Mouse (Mus musculus): ENCODE measurements around the gene Msmo1. TPM values are rescaled to one million over a fixed set of nuclear protein-coding genes. Genes with fewer than 3 reads are reported as not detected.

The Msmo1 gene
- total and polyA plus RNA-seq, 2 experiments = 87.0 to 352 TPM

GRCm38 (mm10) chr8:64711544-64711943, 22.0 kb downstream of the Msmo1 start:
- 28% methylated on average over 1 of the region's 1 CpGs for WGBS
- no peaks in the 10 kb centered on the region for H3K79me2 ChIP-seq (ENCODE audit: control insufficient read depth, insufficient read depth, low read length)
- H3K4me1 ChIP-seq (ENCODE audit: control insufficient read depth, insufficient read depth, low read length) = peaks cover 4% of the 10 kb centered on the region
- no peak for TF ChIP-seq CTCF (IDR thresholded peaks at IDR 0.05; ENCODE audit: low read depth, low read length)
- no peak overlapping the region for H3K9ac ChIP-seq (ENCODE audit: low read depth, low read length)
- no peak for DNase-seq (ENCODE audit: extremely low read depth, low read depth, low spot score)
- H3K36me3 ChIP-seq (ENCODE audit: control insufficient read depth, insufficient read depth, low read length) = no peaks in the 10 kb centered on the region; the same call in 1 of the 2 replicates
- no peaks in the 10 kb centered on the region for H3K27me3 ChIP-seq (ENCODE audit: control insufficient read depth, insufficient read depth, low read length)
- no peak overlapping the region for H3K27ac ChIP-seq (replicated peaks; ENCODE audit: insufficient read depth, low read depth, low read length)
- no peak overlapping the region for H3K4me3 ChIP-seq (ENCODE audit: insufficient read depth, low read depth, low read length)

GRCm38 (mm10) chr8:64707481-64707880, 26.1 kb downstream of the Msmo1 start:
- no peak overlapping the region for H3K27ac ChIP-seq (replicated peaks; ENCODE audit: insufficient read depth, low read depth, low read length)
- TF ChIP-seq CTCF (IDR thresholded peaks at IDR 0.05; ENCODE audit: low read depth, low read length) = no peak
- no peak for TF ChIP-seq POLR2A (IDR thresholded peaks at IDR 0.05; ENCODE audit: extremely low read depth, insufficient read depth, low read length)
- H3K4me3 ChIP-seq (ENCODE audit: insufficient read depth, low read depth, low read length) = no peak overlapping the region
- no peak for DNase-seq (ENCODE audit: extremely low read depth, low read depth, low spot score)
- H3K9ac ChIP-seq (ENCODE audit: low read depth, low read length) = no peak overlapping the region
- H3K79me2 ChIP-seq (ENCODE audit: control insufficient read depth, insufficient read depth, low read length) = no peaks in the 10 kb centered on the region
- no peaks in the 10 kb centered on the region for H3K4me1 ChIP-seq (ENCODE audit: control insufficient read depth, insufficient read depth, low read length)
- H3K27me3 ChIP-seq (ENCODE audit: control insufficient read depth, insufficient read depth, low read length) = no peaks in the 10 kb centered on the region
- no peaks in the 10 kb centered on the region for H3K36me3 ChIP-seq (ENCODE audit: control insufficient read depth, insufficient read depth, low read length)

- no peak for DNase-seq (ENCODE audit: extremely low read depth, low read depth, low spot score)
- 81% methylated on average over 1 of the region's 1 CpGs for WGBS
- TF ChIP-seq CTCF (IDR thresholded peaks at IDR 0.05; ENCODE audit: low read depth, low read length) = no peak
- no peak for TF ChIP-seq POLR2A (IDR thresholded peaks at IDR 0.05; ENCODE audit: extremely low read depth, insufficient read depth, low read length)
Measured at GRCm38 (mm10) chr8:64703191-64703590, 30.4 kb downstream of the Msmo1 start.

GRCm38 (mm10) chr8:64692651-64693201, 40.9 kb downstream of the Msmo1 start, which contains the start of gene Cpe:
TSS of gene Cpe (minus strand) at chr8:64693054.
- Histone ChIP-seq H3K4me1 (ENCODE audit: control insufficient read depth, insufficient read depth, low read length) (peaks cover 2% of the 10 kb centered on the region; the same call in 1 of the 2 replicates), H3K27ac (replicated peaks; ENCODE audit: insufficient read depth, low read depth, low read length) (no peak within 1 kb of the TSS), H3K36me3 (ENCODE audit: control insufficient read depth, insufficient read depth, low read length) (no peaks in the 10 kb centered on the region), H3K27me3 (ENCODE audit: control insufficient read depth, insufficient read depth, low read length) (peaks cover 3% of the 10 kb centered on the region; the same call in 1 of the 2 replicates), H3K4me3 (ENCODE audit: insufficient read depth, low read depth, low read length) (peak within 1 kb of the TSS; percentile 12; the same call in 1 of the 2 replicates), H3K9ac (ENCODE audit: low read depth, low read length) (no peak within 1 kb of the TSS), H3K79me2 (ENCODE audit: control insufficient read depth, insufficient read depth, low read length) (no peaks in the 10 kb centered on the region)
- whole genome bisulfite sequencing = 1% methylated on average over 54 of the region's 54 CpGs
- TF ChIP-seq CTCF (IDR thresholded peaks at IDR 0.05; ENCODE audit: low read depth, low read length) (peak; percentile 67), POLR2A (IDR thresholded peaks at IDR 0.05; ENCODE audit: extremely low read depth, insufficient read depth, low read length) (no peak)
- peak; percentile 37 for DNase-seq (ENCODE audit: extremely low read depth, low read depth, low spot score)

More at GRCm38 (mm10) chr8:64703191-64703590, 30.4 kb downstream of the Msmo1 start:
- Histone ChIP-seq H3K4me3 (ENCODE audit: insufficient read depth, low read depth, low read length) (no peak overlapping the region), H3K79me2 (ENCODE audit: control insufficient read depth, insufficient read depth, low read length) (no peaks in the 10 kb centered on the region), H3K4me1 (ENCODE audit: control insufficient read depth, insufficient read depth, low read length) (no peaks in the 10 kb centered on the region), H3K27ac (replicated peaks; ENCODE audit: insufficient read depth, low read depth, low read length) (no peak overlapping the region), H3K27me3 (ENCODE audit: control insufficient read depth, insufficient read depth, low read length) (no peaks in the 10 kb centered on the region), H3K36me3 (ENCODE audit: control insufficient read depth, insufficient read depth, low read length) (no peaks in the 10 kb centered on the region), H3K9ac (ENCODE audit: low read depth, low read length) (no peak overlapping the region)

GRCm38 (mm10) chr8:64691591-64692401, 41.8 kb downstream of the Msmo1 start:
- H3K4me3 ChIP-seq (ENCODE audit: insufficient read depth, low read depth, low read length) = no peak overlapping the region
- WGBS = 32% methylated on average over 16 of the region's 16 CpGs
- peaks cover 3% of the 10 kb centered on the region; the same call in 1 of the 2 replicates for H3K27me3 ChIP-seq (ENCODE audit: control insufficient read depth, insufficient read depth, low read length)
- H3K36me3 ChIP-seq (ENCODE audit: control insufficient read depth, insufficient read depth, low read length) = no peaks in the 10 kb centered on the region
- H3K27ac ChIP-seq (replicated peaks; ENCODE audit: insufficient read depth, low read depth, low read length) = no peak overlapping the region
- H3K9ac ChIP-seq (ENCODE audit: low read depth, low read length) = no peak overlapping the region
- no peak for DNase-seq (ENCODE audit: extremely low read depth, low read depth, low spot score)
- H3K4me1 ChIP-seq (ENCODE audit: control insufficient read depth, insufficient read depth, low read length) = peaks cover 2% of the 10 kb centered on the region; the same call in 1 of the 2 replicates
- TF ChIP-seq CTCF (IDR thresholded peaks at IDR 0.05; ENCODE audit: low read depth, low read length) (no peak), POLR2A (IDR thresholded peaks at IDR 0.05; ENCODE audit: extremely low read depth, insufficient read depth, low read length) (no peak)
- H3K79me2 ChIP-seq (ENCODE audit: control insufficient read depth, insufficient read depth, low read length) = no peaks in the 10 kb centered on the region

All from liver, adult 2 months (tissue).